Mouse (Mus musculus): ENCODE results near the gene Olfr140. TPM values are rescaled to one million over a fixed set of nuclear protein-coding genes. Genes with fewer than 3 reads are reported as not detected.

Olfr140 gene
- polyA plus RNA-seq (2015; fragmentation: Nextera tagmentation; extraction: Ambion mirVana) = not detected in 2 replicates

DNA sequence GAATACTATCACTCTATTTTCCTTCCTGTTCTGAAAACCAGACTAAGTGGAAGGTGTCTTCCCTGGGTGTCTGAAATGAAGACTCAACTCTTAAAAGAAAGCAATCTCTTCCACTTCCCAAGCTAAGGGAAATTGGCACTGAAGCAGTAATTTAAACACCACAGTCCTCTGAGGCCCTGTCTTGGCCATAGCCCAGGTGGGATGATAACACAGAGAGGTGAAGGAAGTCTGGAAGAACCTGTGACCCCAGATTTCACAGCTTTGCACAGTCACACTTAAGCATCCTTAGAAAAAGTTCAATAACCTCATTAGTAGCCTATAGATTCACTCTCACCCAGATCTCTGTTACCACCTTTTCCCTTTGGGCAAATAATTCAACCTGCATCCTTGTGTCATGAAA is at the start of gene Olfr140:
Olfr140 (minus strand) TSS at position 101 of the 400 bp plus-strand sequence.
- Histone ChIP-seq H3K36me3 (ENCODE audit: control insufficient read depth, insufficient read depth, low read length) (no peaks in the 10 kb centered on the region), H3K4me2 (ENCODE audit: low read depth, low read length) (no peak within 1 kb of the TSS), H3K4me1 (ENCODE audit: control insufficient read depth, insufficient read depth, low read length) (no peaks in the 10 kb centered on the region), H3K27me3 (replicated peaks; ENCODE audit: control insufficient read depth, insufficient read depth, low read length) (no peaks in the 10 kb centered on the region), H3K9me3 (ENCODE audit: control insufficient read depth, low read length) (no peaks in the 10 kb centered on the region), H3K9ac (ENCODE audit: low read depth, low read length) (no peak within 1 kb of the TSS), H3K4me3 (ENCODE audit: low read length) (no peak within 1 kb of the TSS), H3K27ac (ENCODE audit: low read length) (no peak within 1 kb of the TSS)
- ATAC-seq = no peak

DNA sequence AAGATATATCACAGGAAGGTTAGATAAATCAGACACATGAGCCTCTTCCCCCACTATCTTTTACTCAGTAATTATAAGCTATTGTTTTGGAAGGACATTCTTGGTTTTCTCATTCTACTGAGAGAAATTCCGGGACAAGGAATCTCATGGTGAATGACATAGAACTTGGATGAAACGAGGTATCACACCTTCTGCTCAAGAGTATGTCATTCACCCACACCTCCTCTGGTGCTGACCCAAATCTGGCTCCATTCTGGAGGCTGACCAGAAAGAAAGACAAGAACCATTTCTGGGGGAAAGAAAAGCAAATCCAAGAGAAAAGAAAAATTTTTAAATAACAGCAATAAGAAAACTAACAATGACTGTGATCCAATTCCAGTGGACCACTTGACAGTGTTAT is 6.7 kb upstream of the Olfr140 start:
- 69% methylated on average over 2 of the region's 2 CpGs for WGBS
- H3K4me3 ChIP-seq (ENCODE audit: low read length) = no peak overlapping the region
- ATAC-seq = no peak
- no peaks in the 10 kb centered on the region for H3K4me1 ChIP-seq (ENCODE audit: control insufficient read depth, insufficient read depth, low read length)
- H3K9me3 ChIP-seq (ENCODE audit: control insufficient read depth, low read length) = no peaks in the 10 kb centered on the region
- no peaks in the 10 kb centered on the region for H3K36me3 ChIP-seq (ENCODE audit: control insufficient read depth, insufficient read depth, low read length)
- H3K4me2 ChIP-seq (ENCODE audit: low read depth, low read length) = no peak overlapping the region
- H3K9ac ChIP-seq (ENCODE audit: low read depth, low read length) = no peak overlapping the region
- H3K27me3 ChIP-seq (replicated peaks; ENCODE audit: control insufficient read depth, insufficient read depth, low read length) = no peaks in the 10 kb centered on the region
- no peak overlapping the region for H3K27ac ChIP-seq (ENCODE audit: low read length)

DNA sequence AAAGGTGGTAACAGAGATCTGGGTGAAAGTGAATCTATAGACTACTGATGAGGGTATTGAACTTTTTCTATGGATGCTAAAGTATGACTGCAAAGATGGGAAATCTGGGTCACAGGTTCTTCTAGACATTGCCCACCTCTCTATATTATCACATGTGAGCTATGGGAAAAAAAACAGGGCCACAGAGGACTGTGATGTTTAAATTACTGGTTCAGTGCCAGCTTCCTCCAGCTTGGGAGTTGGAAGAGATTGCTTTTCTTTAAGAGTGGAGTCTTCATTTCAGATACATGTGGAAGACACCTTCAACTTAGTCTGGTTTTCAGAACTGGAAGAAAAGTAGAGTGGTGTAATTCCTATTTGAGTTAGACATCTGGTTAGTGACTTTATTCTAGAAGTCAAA is 28.4 kb downstream of the Olfr140 start, which contains the start of gene Olfr1265:
Olfr1265 (plus strand) TSS at position 301 of the 400 bp plus-strand sequence.
- Histone ChIP-seq H3K4me2 (ENCODE audit: low read depth, low read length) (no peak within 1 kb of the TSS), H3K4me1 (ENCODE audit: control insufficient read depth, insufficient read depth, low read length) (no peaks in the 10 kb centered on the region), H3K9ac (ENCODE audit: low read depth, low read length) (no peak within 1 kb of the TSS), H3K9me3 (ENCODE audit: control insufficient read depth, low read length) (no peaks in the 10 kb centered on the region), H3K4me3 (ENCODE audit: low read length) (no peak within 1 kb of the TSS), H3K36me3 (ENCODE audit: control insufficient read depth, insufficient read depth, low read length) (no peaks in the 10 kb centered on the region), H3K27me3 (replicated peaks; ENCODE audit: control insufficient read depth, insufficient read depth, low read length) (no peaks in the 10 kb centered on the region), H3K27ac (ENCODE audit: low read length) (no peak within 1 kb of the TSS)
- no peak for ATAC-seq

DNA sequence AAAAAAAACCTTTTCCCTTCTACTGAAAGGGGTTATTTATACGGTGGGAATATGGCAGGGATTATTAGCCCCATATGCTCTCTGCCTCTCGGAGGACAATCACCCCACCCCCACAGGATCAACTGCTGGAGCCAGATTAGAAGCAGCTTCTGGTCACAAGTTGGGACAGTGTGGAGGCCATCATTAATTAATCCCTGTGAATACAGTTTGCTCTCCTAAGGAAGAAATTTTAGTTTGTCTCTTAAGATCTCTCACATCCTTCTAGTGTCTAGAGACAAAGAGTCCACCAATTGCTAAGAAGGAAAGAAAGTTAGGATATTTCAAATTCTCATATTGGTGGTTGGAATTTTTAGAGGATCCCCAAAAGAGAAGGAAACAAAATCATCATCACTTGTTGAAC is 37.9 kb downstream of the Olfr140 start, which contains the start of gene Olfr1264:
Olfr1264 (minus strand) TSS at position 101 of the 400 bp plus-strand sequence.
- Histone ChIP-seq H3K4me2 (ENCODE audit: low read depth, low read length) (no peak within 1 kb of the TSS), H3K9ac (ENCODE audit: low read depth, low read length) (no peak within 1 kb of the TSS), H3K27me3 (replicated peaks; ENCODE audit: control insufficient read depth, insufficient read depth, low read length) (no peaks in the 10 kb centered on the region), H3K4me1 (ENCODE audit: control insufficient read depth, insufficient read depth, low read length) (no peaks in the 10 kb centered on the region), H3K27ac (ENCODE audit: low read length) (no peak within 1 kb of the TSS), H3K36me3 (ENCODE audit: control insufficient read depth, insufficient read depth, low read length) (no peaks in the 10 kb centered on the region), H3K9me3 (ENCODE audit: control insufficient read depth, low read length) (no peaks in the 10 kb centered on the region), H3K4me3 (ENCODE audit: low read length) (no peak within 1 kb of the TSS)
- no peak for ATAC-seq
- 66% methylated on average over 2 of the region's 2 CpGs for WGBS

DNA sequence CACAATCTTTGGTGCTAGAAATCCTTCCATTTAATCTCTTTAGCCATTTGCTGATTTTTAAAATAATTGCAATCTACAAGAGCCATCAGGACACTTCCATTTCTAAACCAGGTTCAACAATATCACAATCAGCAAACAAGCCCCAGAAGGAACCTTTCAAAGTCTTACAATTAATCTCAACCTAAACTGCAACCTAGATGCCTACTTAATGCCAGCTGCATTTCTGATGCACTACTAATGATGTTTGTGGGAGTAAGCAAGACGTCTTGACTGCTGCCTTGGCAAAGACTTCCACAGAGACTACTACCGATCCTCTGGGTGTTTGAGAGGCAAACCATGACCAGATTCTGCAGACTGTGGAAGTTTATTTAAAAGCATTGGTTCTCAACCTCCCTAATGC is 51.6 kb downstream of the Olfr140 start, which contains the start of gene Olfr1263:
Olfr1263 (plus strand) TSS at position 301 of the 400 bp plus-strand sequence.
- no peak for ATAC-seq
- H3K4me3 ChIP-seq (ENCODE audit: low read length) = no peak within 1 kb of the TSS
- no peak within 1 kb of the TSS for H3K27ac ChIP-seq (ENCODE audit: low read length)
- no peaks in the 10 kb centered on the region for H3K4me1 ChIP-seq (ENCODE audit: control insufficient read depth, insufficient read depth, low read length)
- 82% methylated on average over 2 of the region's 2 CpGs for WGBS
- no peaks in the 10 kb centered on the region for H3K27me3 ChIP-seq (replicated peaks; ENCODE audit: control insufficient read depth, insufficient read depth, low read length)
- H3K9ac ChIP-seq (ENCODE audit: low read depth, low read length) = no peak within 1 kb of the TSS
- no peaks in the 10 kb centered on the region for H3K36me3 ChIP-seq (ENCODE audit: control insufficient read depth, insufficient read depth, low read length)
- no peaks in the 10 kb centered on the region for H3K9me3 ChIP-seq (ENCODE audit: control insufficient read depth, low read length)
- no peak within 1 kb of the TSS for H3K4me2 ChIP-seq (ENCODE audit: low read depth, low read length)

DNA sequence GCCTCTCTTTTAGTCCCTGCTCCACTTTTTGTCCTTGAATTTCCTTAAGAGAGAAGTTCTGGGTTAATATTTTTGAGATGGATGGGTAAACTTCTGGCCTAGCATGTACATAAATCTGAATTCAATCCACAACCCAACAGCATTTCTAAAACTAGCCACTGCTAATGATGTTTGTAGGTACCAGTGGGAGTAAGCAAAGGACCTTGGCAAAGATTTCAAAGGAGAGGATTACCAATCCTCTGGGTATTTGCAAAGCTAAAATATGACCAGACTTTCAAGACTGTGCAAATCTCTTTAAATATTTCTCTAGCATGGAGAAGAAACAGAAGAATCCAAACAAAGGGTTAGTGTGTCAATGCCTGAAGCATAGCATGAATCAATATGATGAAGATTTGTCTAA is 63.5 kb downstream of the Olfr140 start, which contains the start of gene Olfr1262:
Olfr1262 (plus strand) TSS at position 301 of the 400 bp plus-strand sequence.
- Histone ChIP-seq H3K4me2 (ENCODE audit: low read depth, low read length) (no peak within 1 kb of the TSS), H3K9me3 (ENCODE audit: control insufficient read depth, low read length) (no peaks in the 10 kb centered on the region), H3K4me1 (ENCODE audit: control insufficient read depth, insufficient read depth, low read length) (no peaks in the 10 kb centered on the region), H3K4me3 (ENCODE audit: low read length) (no peak within 1 kb of the TSS), H3K27me3 (replicated peaks; ENCODE audit: control insufficient read depth, insufficient read depth, low read length) (no peaks in the 10 kb centered on the region), H3K27ac (ENCODE audit: low read length) (no peak within 1 kb of the TSS), H3K36me3 (ENCODE audit: control insufficient read depth, insufficient read depth, low read length) (no peaks in the 10 kb centered on the region), H3K9ac (ENCODE audit: low read depth, low read length) (no peak within 1 kb of the TSS)
- ATAC-seq = no peak

Other genes with a start within 250 kb of the Olfr140 start
- gene Olfr1256, start 222.0 kb downstream of the Olfr140 start, polyA plus RNA-seq (2015; fragmentation: Nextera tagmentation; extraction: Ambion mirVana) = not detected in 2 replicates
- gene Olfr48, start 215.4 kb downstream of the Olfr140 start, polyA plus RNA-seq (2015; fragmentation: Nextera tagmentation; extraction: Ambion mirVana) = not detected in 2 replicates
- gene Olfr1257, start 185.2 kb downstream of the Olfr140 start, polyA plus RNA-seq (2015; fragmentation: Nextera tagmentation; extraction: Ambion mirVana) = not detected in 2 replicates
- not detected in 2 replicates for gene Olfr1258, start 136.3 kb downstream of the Olfr140 start, polyA plus RNA-seq (2015; fragmentation: Nextera tagmentation; extraction: Ambion mirVana)
- gene Olfr1259, start 114.9 kb downstream of the Olfr140 start, polyA plus RNA-seq (2015; fragmentation: Nextera tagmentation; extraction: Ambion mirVana) = not detected in 2 replicates
- gene Olfr1260, start 89.3 kb downstream of the Olfr140 start, polyA plus RNA-seq (2015; fragmentation: Nextera tagmentation; extraction: Ambion mirVana) = not detected in 2 replicates
- not detected in 2 replicates for gene Olfr1261, start 72.4 kb downstream of the Olfr140 start, polyA plus RNA-seq (2015; fragmentation: Nextera tagmentation; extraction: Ambion mirVana)
- not detected in 2 replicates for gene Olfr1262, start 63.4 kb downstream of the Olfr140 start, polyA plus RNA-seq (2015; fragmentation: Nextera tagmentation; extraction: Ambion mirVana)
- not detected in 2 replicates for gene Olfr1263, start 51.5 kb downstream of the Olfr140 start, polyA plus RNA-seq (2015; fragmentation: Nextera tagmentation; extraction: Ambion mirVana)
- gene Olfr1264, start 38.0 kb downstream of the Olfr140 start, polyA plus RNA-seq (2015; fragmentation: Nextera tagmentation; extraction: Ambion mirVana) = not detected in 2 replicates
- not detected in 2 replicates for gene Olfr1265, start 28.3 kb downstream of the Olfr140 start, polyA plus RNA-seq (2015; fragmentation: Nextera tagmentation; extraction: Ambion mirVana)
- gene Olfr1269, start 57.8 kb upstream of the Olfr140 start, polyA plus RNA-seq (2015; fragmentation: Nextera tagmentation; extraction: Ambion mirVana) = not detected in 2 replicates
- not detected in 2 replicates for gene Olfr32, start 78.7 kb upstream of the Olfr140 start, polyA plus RNA-seq (2015; fragmentation: Nextera tagmentation; extraction: Ambion mirVana)
- gene Olfr1270, start 89.5 kb upstream of the Olfr140 start, polyA plus RNA-seq (2015; fragmentation: Nextera tagmentation; extraction: Ambion mirVana) = not detected in 2 replicates
- not detected in 2 replicates for gene Olfr1506, start 160.9 kb upstream of the Olfr140 start, polyA plus RNA-seq (2015; fragmentation: Nextera tagmentation; extraction: Ambion mirVana)
- not detected in 2 replicates for gene Olfr142, start 194.0 kb upstream of the Olfr140 start, polyA plus RNA-seq (2015; fragmentation: Nextera tagmentation; extraction: Ambion mirVana)
- not detected in 2 replicates for gene Olfr1271, start 207.4 kb upstream of the Olfr140 start, polyA plus RNA-seq (2015; fragmentation: Nextera tagmentation; extraction: Ambion mirVana)
- not detected in 2 replicates for gene Olfr1272, start 229.2 kb upstream of the Olfr140 start, polyA plus RNA-seq (2015; fragmentation: Nextera tagmentation; extraction: Ambion mirVana)

All from intestine, embryonic 16.5 days (tissue).